Mouse (Mus musculus): ENCODE results near the gene Irx2. TPM values are rescaled to one million over a fixed set of nuclear protein-coding genes. Genes with fewer than 3 reads are reported as not detected.

The Irx2 gene
- total RNA-seq (2022): 1 to 10 TPM in 2 of 4 experiments, under 1 TPM in 2; 0.35 to 2.2 (median 1.0) TPM

GRCm38 (mm10) chr13:72628462-72628916 lies at the start of gene Irx2:
Gene Irx2 (plus strand): TSS chr13:72628820.
- peak; percentile 58 for DNase-seq

GRCm38 (mm10) chr13:72581276-72581675 lies 47.3 kb upstream of the Irx2 start:
- no peak for DNase-seq

GRCm38 (mm10) chr13:72592526-72592925 lies 36.1 kb upstream of the Irx2 start:
- no peak for DNase-seq

- no peak for DNase-seq
Measured at GRCm38 (mm10) chr13:72593310-72593709, 35.3 kb upstream of the Irx2 start.

- DNase-seq: no peak
Measured at GRCm38 (mm10) chr13:72593710-72594111, 34.9 kb upstream of the Irx2 start.

GRCm38 (mm10) chr13:72599254-72599653 lies 29.4 kb upstream of the Irx2 start:
- DNase-seq: no peak

- no peak for DNase-seq
Measured at GRCm38 (mm10) chr13:72608706-72609105, 19.9 kb upstream of the Irx2 start.

GRCm38 (mm10) chr13:72610277-72610676 lies 18.3 kb upstream of the Irx2 start:
- DNase-seq: no peak

- no peak for DNase-seq
Measured at GRCm38 (mm10) chr13:72623926-72624846, 4.4 kb upstream of the Irx2 start.

- DNase-seq: no peak
Measured at GRCm38 (mm10) chr13:72624847-72625170, 3.8 kb upstream of the Irx2 start.

GRCm38 (mm10) chr13:72625236-72625950 lies 3.2 kb upstream of the Irx2 start:
- DNase-seq: no peak

GRCm38 (mm10) chr13:72627391-72628321 lies 964 bp upstream of the Irx2 start:
- DNase-seq: no peak

GRCm38 (mm10) chr13:72628935-72629631 lies 463 bp downstream of the Irx2 start:
- no peak for DNase-seq

- no peak for DNase-seq
Measured at GRCm38 (mm10) chr13:72629806-72630205, 1.2 kb downstream of the Irx2 start.

GRCm38 (mm10) chr13:72630501-72631372 lies 2.1 kb downstream of the Irx2 start:
- DNase-seq: no peak

- no peak for DNase-seq
Measured at GRCm38 (mm10) chr13:72631373-72632021, 2.9 kb downstream of the Irx2 start.

GRCm38 (mm10) chr13:72632361-72632760 lies 3.7 kb downstream of the Irx2 start:
- no peak for DNase-seq

GRCm38 (mm10) chr13:72633097-72633496 lies 4.5 kb downstream of the Irx2 start:
- no peak for DNase-seq

GRCm38 (mm10) chr13:72634752-72635315 lies 6.2 kb downstream of the Irx2 start:
- DNase-seq: no peak

- no peak for DNase-seq
Measured at GRCm38 (mm10) chr13:72636331-72636851, 7.8 kb downstream of the Irx2 start.

All from adrenal gland, adult 8-10 months (tissue).